Mouse (Mus musculus): ENCODE data around the gene Emx1. TPM values are rescaled to one million over a fixed set of nuclear protein-coding genes. Genes with fewer than 3 reads are reported as not detected.

Emx1 gene
- polyA plus RNA-seq, 1 experiment from 2014 or later = not detected

DNA sequence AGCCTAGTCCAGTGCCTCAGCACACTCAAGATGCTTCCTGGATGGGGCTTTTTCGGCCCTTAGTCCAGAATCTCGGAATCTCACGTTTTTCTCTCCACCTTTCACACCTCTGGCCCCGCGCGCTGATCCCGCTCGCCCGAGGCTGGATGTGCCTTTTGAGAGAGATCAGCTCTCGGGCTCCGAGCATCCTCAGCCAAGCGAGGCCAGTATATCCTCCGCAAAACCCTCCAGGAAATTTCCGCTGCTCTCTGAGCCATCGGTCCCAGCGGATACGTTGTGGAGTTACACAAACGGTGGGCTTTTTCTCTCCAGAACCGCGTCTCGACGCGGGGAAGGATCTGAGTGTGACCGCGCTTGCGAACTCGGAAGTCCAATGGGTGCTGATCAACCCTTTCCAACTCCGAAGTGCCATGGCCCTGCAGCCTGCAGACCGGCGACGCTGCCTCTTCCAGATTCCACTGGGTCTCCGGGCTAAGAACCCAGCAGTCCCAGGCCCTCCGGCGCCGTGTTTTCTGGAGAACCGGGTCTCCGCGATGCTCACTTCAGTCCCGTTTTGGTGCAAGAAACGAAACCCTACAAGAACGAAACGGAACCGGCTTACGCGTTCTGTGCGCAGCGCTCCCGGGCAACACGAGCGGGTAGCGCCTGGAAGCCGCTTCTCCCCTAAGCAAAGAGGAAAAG is 2.8 kb downstream of the Emx1 start:
- no peak for ATAC-seq (ENCODE audit: insufficient number of reproducible peaks, low FRiP score)
- H3K4me1 ChIP-seq (replicated peaks) = peaks cover 35% of the 10 kb centered on the region
- H3K9ac ChIP-seq = no peak overlapping the region
- no peaks in the 10 kb centered on the region for H3K9me3 ChIP-seq (replicated peaks)
- H3K27ac ChIP-seq (ENCODE audit: poor library complexity, severe bottlenecking) = no peak overlapping the region
- H3K4me3 ChIP-seq = peak overlapping the region; percentile 42
- WGBS = under 1% methylated on average over 52 of the region's 52 CpGs
- peaks cover 95% of the 10 kb centered on the region for H3K27me3 ChIP-seq (replicated peaks)
- peak overlapping the region; percentile 71 for H3K4me2 ChIP-seq
- H3K36me3 ChIP-seq = no peaks in the 10 kb centered on the region

DNA sequence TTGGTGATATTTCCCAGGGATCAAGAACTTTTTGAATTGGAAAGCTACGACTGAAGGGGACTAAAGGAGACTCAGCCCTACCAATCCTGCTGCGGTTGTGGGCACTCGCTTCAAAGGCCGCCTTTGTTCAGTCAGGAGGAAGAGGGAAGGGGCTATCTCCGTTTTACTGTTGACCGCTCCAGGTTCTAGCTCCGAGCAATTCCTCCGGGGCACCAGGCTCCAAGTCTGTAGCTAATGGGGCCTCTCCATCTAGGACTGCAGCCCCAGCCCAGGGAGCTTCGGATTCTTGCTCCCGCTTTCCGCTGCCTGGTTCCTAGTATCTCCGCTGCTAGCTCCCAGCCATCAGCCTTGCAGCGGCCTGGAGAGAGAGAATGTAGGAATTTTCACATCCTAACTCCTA is 3.4 kb downstream of the Emx1 start:
- H3K9ac ChIP-seq = no peak overlapping the region
- no peaks in the 10 kb centered on the region for H3K9me3 ChIP-seq (replicated peaks)
- H3K36me3 ChIP-seq = no peaks in the 10 kb centered on the region
- H3K4me2 ChIP-seq = peak overlapping the region; percentile 71
- 1% methylated on average over 13 of the region's 13 CpGs for WGBS
- peaks cover 95% of the 10 kb centered on the region for H3K27me3 ChIP-seq (replicated peaks)
- H3K27ac ChIP-seq (ENCODE audit: poor library complexity, severe bottlenecking) = no peak overlapping the region
- ATAC-seq (ENCODE audit: insufficient number of reproducible peaks, low FRiP score) = no peak
- H3K4me3 ChIP-seq = peak overlapping the region; percentile 42
- H3K4me1 ChIP-seq (replicated peaks) = peaks cover 35% of the 10 kb centered on the region

DNA sequence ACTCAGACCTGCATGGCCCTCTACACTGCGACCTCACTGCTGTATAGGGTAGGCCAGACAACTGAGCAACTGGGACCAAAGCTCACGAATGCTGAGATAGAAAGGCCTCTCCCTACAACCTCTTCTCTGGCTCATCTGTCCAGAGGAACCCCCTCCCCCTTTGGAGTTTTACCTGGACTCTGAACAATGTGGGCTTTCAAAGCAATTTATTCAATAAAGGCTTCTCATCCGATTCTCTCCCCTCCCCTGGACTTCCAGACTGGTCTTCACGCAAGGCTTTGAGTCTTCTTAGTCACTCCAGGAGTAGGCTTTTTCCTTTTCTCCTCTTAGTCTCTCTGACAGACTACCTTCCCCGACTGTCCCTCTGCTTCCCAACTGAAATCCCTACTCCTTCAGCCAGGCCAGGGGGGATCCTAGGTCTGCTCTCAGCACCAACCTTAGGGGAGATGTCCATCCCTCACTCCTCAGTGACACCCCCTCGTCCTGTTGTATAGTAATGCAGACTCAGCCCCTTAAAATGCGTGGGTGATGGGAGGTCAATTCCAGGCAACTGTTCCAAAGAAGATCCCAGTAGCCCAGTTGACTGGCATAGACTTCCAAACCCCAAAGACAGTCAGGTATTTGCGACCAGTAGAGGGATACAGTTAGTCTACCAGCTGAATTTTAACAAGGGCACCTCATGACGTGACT is 4.7 kb downstream of the Emx1 start:
- Histone ChIP-seq H3K36me3 (no peaks in the 10 kb centered on the region), H3K27ac (ENCODE audit: poor library complexity, severe bottlenecking) (no peak overlapping the region), H3K4me3 (no peak overlapping the region), H3K9me3 (replicated peaks) (no peaks in the 10 kb centered on the region), H3K27me3 (replicated peaks) (peaks cover 94% of the 10 kb centered on the region), H3K4me2 (no peak overlapping the region), H3K4me1 (replicated peaks) (peaks cover 28% of the 10 kb centered on the region), H3K9ac (no peak overlapping the region)
- WGBS = 16% methylated on average over 9 of the region's 9 CpGs
- ATAC-seq (ENCODE audit: insufficient number of reproducible peaks, low FRiP score) = no peak

DNA sequence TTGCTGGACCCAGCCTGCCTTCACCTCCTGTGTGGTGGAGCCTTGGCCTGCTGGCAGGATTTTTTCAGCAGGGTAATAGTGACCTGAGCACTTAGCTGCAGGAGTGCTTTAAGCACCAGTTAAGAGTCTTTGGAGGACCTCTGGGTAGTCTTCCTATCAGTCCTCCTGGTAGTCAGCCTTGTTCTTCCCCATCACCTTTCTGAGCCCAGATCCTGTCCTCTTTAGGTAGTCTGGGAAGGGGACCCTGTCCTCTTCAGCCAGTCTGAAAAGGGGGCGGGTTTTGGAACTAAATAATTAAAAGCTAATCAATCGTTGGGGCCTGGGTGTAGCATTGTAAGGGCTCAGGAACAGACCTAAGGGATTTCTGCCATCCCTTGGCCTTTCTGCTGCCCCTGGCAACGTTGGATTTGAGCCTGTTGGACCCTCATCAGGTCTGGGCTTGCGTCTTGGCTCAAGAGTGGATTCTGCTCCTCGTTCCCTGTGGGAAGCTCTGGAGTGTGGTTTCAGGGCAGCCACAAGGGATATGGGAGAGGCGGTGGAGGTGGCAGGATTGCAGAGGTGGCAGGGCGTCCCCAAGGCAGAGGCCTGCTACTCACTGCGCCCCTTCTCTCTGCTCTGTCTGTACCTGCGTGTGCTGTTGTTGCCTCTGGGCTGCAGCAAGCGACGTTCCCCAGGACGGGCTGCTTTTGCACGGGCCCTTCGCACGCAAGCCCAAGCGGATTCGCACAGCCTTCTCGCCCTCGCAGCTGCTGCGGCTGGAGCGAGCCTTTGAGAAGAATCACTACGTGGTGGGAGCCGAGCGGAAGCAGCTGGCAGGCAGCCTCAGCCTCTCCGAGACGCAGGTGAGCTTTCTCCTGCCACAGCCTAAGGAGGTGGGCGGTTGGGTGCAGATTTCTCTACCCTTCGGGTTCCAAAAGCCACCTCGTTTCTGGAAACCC is 6.4 kb downstream of the Emx1 start:
- 8% methylated on average over 29 of the region's 29 CpGs for WGBS
- H3K4me1 ChIP-seq (replicated peaks) = peaks cover 15% of the 10 kb centered on the region; the same call in 1 of the 2 replicates
- H3K27ac ChIP-seq (ENCODE audit: poor library complexity, severe bottlenecking) = no peak overlapping the region
- H3K4me3 ChIP-seq = 0 out of 2 replicates have a peak overlapping the region, but pooled peaks have one; percentile 5
- no peak for ATAC-seq (ENCODE audit: insufficient number of reproducible peaks, low FRiP score)
- H3K36me3 ChIP-seq = no peaks in the 10 kb centered on the region
- peak overlapping the region; percentile 20; the same call in 1 of the 2 replicates for H3K4me2 ChIP-seq
- no peak overlapping the region for H3K9ac ChIP-seq
- peaks cover 84% of the 10 kb centered on the region for H3K27me3 ChIP-seq (replicated peaks)
- no peaks in the 10 kb centered on the region for H3K9me3 ChIP-seq (replicated peaks)

DNA sequence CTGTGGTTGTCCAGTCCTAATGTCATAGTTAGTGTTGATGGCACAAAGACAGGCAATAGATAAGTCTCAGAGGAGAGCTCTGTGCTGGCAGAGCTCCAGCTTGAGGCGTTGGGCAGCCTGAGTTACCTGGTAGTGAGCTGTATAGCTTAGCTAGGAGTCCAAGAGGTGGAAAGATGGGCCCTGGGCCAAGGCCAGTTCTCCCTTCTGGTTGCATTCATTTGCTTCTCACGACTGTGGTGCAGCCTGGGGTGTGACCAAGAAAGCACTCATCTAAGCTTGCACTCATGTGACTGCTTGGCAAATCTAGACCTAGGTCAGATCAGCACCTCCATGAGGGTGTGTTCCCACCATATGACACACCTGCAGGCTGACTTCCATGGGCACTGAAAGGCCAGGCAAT is 10.7 kb downstream of the Emx1 start:
- Histone ChIP-seq H3K9ac (no peak overlapping the region), H3K27ac (ENCODE audit: poor library complexity, severe bottlenecking) (no peak overlapping the region), H3K36me3 (no peaks in the 10 kb centered on the region), H3K4me3 (no peak overlapping the region), H3K4me1 (replicated peaks) (0 out of 2 replicates have a peak, but pooled peaks cover 4% of the 10 kb centered on the region), H3K27me3 (replicated peaks) (peaks cover 74% of the 10 kb centered on the region), H3K9me3 (replicated peaks) (no peaks in the 10 kb centered on the region), H3K4me2 (no peak overlapping the region)
- 0 out of 2 replicates have a peak, but pooled peaks have one; percentile 48 for ATAC-seq (ENCODE audit: insufficient number of reproducible peaks, low FRiP score)
- 42% methylated on average over 2 of the region's 2 CpGs for WGBS

DNA sequence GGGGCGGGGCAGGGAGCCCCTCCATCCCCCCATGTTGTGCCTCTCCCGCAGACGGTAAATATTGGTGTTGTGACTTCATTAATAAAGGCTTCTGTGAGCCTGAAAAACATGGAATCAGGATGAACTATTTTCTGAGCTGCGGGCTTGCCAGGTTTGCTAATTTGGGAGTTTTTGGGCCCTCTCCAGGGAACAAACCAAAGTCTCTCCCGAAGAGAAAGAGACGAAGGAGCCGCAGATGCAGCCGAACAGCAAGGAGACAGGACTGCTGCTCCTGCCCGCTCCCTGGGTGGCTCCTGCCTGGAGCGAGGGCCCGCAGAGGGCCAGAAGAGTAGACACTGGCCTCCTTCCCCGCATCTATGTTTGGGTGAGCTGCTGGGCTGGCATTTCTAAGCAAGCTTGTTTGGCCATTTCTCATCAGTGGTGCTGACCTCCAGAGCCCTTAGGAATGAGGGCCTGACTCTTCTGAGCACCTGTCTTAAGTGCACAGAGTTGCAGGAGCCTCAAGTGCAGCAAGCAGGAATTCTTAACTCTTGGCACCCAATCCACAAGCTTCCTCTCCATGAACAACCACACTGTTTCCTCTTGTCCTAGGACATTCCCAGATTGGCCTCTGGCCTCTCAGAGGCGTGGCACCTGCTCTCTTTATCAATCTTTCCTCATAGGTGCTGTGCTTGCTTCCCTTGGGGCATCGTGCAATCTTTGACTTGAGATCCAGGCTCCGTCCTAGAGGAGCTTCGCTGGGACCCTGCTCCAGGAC is 19.1 kb downstream of the Emx1 start:
- H3K4me3 ChIP-seq = no peak overlapping the region
- no peaks in the 10 kb centered on the region for H3K9me3 ChIP-seq (replicated peaks)
- H3K4me2 ChIP-seq = no peak overlapping the region
- peaks cover 77% of the 10 kb centered on the region for H3K27me3 ChIP-seq (replicated peaks)
- WGBS = 26% methylated on average over 16 of the region's 16 CpGs
- no peak overlapping the region for H3K27ac ChIP-seq (ENCODE audit: poor library complexity, severe bottlenecking)
- H3K36me3 ChIP-seq = no peaks in the 10 kb centered on the region
- H3K4me1 ChIP-seq (replicated peaks) = peaks cover 13% of the 10 kb centered on the region
- ATAC-seq (ENCODE audit: insufficient number of reproducible peaks, low FRiP score) = no peak
- H3K9ac ChIP-seq = no peak overlapping the region

DNA sequence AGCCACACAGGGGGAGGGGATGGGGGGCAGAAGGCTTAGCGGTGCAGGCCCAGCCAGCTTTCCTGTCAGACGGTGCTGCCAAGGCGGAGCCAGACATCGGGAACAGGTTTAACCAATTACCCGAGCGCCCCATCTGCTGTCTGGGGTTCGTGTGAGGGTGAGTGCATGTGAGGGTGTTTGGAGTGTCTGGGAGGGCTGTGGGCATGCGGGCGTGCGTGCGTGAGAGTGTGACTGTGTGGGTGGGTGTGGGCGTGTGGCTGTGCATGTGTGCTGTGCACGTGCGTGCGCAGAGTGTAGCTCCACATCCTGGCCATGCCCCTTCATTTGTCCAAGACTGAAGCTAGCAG is 19.7 kb downstream of the Emx1 start:
- peaks cover 72% of the 10 kb centered on the region for H3K27me3 ChIP-seq (replicated peaks)
- H3K27ac ChIP-seq (ENCODE audit: poor library complexity, severe bottlenecking) = no peak overlapping the region
- H3K9me3 ChIP-seq (replicated peaks) = no peaks in the 10 kb centered on the region
- H3K4me3 ChIP-seq = no peak overlapping the region
- H3K4me2 ChIP-seq = no peak overlapping the region
- WGBS = 50% methylated on average over 15 of the region's 15 CpGs
- H3K4me1 ChIP-seq (replicated peaks) = peaks cover 13% of the 10 kb centered on the region
- ATAC-seq (ENCODE audit: insufficient number of reproducible peaks, low FRiP score) = no peak
- no peaks in the 10 kb centered on the region for H3K36me3 ChIP-seq
- no peak overlapping the region for H3K9ac ChIP-seq

DNA sequence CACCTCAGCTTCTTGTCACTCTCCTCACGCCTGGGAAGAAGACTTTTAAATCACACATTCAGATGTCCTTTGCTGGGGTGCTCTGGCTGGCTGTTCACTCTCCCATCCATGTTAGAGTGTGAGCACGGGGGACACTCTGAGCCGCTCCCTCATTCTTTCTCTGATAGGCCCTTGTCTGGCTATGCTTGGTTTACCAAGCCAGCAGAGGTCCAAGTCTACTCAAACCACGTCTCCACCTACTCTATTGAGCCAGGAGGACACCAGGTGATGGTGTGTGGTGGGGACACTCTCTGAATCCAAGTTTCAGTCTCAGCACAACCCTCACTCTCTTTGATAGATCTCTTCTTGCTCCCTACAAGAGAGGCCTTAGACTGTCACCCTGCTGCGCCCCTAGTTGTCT is 20.1 kb downstream of the Emx1 start:
- H3K9ac ChIP-seq = no peak overlapping the region
- no peak overlapping the region for H3K27ac ChIP-seq (ENCODE audit: poor library complexity, severe bottlenecking)
- H3K4me3 ChIP-seq = no peak overlapping the region
- WGBS = 60% methylated on average over 5 of the region's 5 CpGs
- ATAC-seq (ENCODE audit: insufficient number of reproducible peaks, low FRiP score) = no peak
- no peaks in the 10 kb centered on the region for H3K36me3 ChIP-seq
- peaks cover 68% of the 10 kb centered on the region for H3K27me3 ChIP-seq (replicated peaks)
- peaks cover 13% of the 10 kb centered on the region for H3K4me1 ChIP-seq (replicated peaks)
- H3K9me3 ChIP-seq (replicated peaks) = no peaks in the 10 kb centered on the region
- H3K4me2 ChIP-seq = no peak overlapping the region

DNA sequence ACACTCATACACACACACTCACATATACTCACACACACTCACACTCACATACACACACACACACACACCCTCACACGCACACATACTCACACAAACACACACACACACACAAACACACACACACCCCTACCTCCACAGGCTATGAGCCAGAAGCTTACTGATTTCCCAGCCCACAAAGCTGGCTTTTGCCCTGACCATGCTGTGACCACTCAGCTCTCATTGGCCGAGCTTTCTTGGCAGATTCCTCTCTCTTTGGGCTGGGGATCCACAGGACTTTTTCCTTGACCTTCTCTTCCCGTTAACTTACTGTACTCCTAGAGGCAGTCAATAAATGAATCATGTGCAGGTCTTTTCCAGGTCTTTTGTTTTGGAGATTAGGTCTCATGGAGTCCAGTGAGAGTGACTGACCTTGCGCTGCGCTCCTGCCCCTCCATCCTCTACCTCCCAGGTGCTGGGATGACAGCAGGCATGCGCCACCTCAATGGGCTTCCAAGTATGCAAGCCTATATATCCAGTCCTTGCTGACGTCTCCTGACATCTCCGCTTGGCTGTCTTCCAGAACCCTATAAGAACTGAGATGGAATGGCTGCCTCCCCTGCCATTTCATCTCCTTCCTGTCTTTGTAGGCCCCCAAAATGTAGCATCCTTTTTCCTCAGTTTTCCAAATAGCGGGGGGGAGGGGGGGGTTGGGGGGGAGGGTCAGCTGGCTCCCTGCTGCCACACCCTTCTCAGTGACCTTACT is 22.2 kb downstream of the Emx1 start:
- ATAC-seq (ENCODE audit: insufficient number of reproducible peaks, low FRiP score) = no peak
- WGBS = 70% methylated on average over 8 of the region's 9 CpGs
- Histone ChIP-seq H3K4me3 (no peak overlapping the region), H3K9ac (no peak overlapping the region), H3K4me1 (replicated peaks) (peaks cover 13% of the 10 kb centered on the region), H3K9me3 (replicated peaks) (no peaks in the 10 kb centered on the region), H3K27me3 (replicated peaks) (peaks cover 47% of the 10 kb centered on the region), H3K36me3 (no peaks in the 10 kb centered on the region), H3K27ac (ENCODE audit: poor library complexity, severe bottlenecking) (no peak overlapping the region), H3K4me2 (no peak overlapping the region)

DNA sequence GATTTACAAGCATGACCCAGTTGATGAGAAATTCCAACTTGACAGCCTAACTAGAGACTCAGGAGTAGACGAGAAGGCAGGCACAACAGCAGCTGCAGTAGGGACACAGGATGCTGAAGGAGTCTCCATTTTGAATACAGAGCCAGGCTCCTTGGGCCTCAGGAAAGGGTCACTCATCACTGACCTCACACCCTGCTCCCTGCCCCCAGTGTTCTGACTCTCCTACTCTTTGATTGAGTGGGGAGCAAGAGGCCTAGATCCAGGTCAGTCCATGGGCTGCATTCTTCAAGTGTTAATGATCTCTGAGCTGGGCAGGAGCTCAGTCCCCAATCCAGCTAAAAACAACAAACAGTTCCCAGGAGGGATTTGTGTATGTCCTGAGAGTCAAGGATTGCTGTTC is 23.4 kb downstream of the Emx1 start:
- H3K4me1 ChIP-seq (replicated peaks) = peaks cover 13% of the 10 kb centered on the region
- H3K9ac ChIP-seq = no peak overlapping the region
- H3K36me3 ChIP-seq = no peaks in the 10 kb centered on the region
- no peaks in the 10 kb centered on the region for H3K9me3 ChIP-seq (replicated peaks)
- WGBS = 47% methylated on average over 1 of the region's 1 CpGs
- ATAC-seq (ENCODE audit: insufficient number of reproducible peaks, low FRiP score) = no peak
- H3K4me3 ChIP-seq = no peak overlapping the region
- H3K4me2 ChIP-seq = no peak overlapping the region
- peaks cover 37% of the 10 kb centered on the region for H3K27me3 ChIP-seq (replicated peaks)
- no peak overlapping the region for H3K27ac ChIP-seq (ENCODE audit: poor library complexity, severe bottlenecking)

Data from heart, embryonic 12.5 days (tissue).